Mouse (Mus musculus) embryonic facial prominence, embryonic 15.5 days (tissue): ENCODE data around the gene Zswim3. TPM values are rescaled to one million over a fixed set of nuclear protein-coding genes. Genes with fewer than 3 reads are reported as not detected.

Experiments
- ATAC-seq: fragments of 200-750 bp; cut with Nextera tagmentation; 2 replicates; pipeline ENCODE4 v1.8.0; 2017; ENCODE audit warnings: low read depth, moderate TSS enrichment; ENCODE audit not compliant: insufficient number of reproducible peaks, low FRiP score, low TSS enrichment
- H3K27ac ChIP-seq: fragments of 300-500 bp; sonication (generic); replicated peaks from 2 replicates; pipeline ENCODE4 v1.5.1; 2015; ENCODE audit warnings: mild to moderate bottlenecking, inconsistent platforms
- H3K27me3 ChIP-seq: fragments of 300-500 bp; sonication (generic); 2 replicates; pipeline ENCODE4 v1.6.1; 2015; ENCODE audit warnings: inconsistent platforms
- H3K36me3 ChIP-seq: fragments of 300-500 bp; sonication (generic); 2 replicates; pipeline ENCODE4 v1.6.1; 2015; ENCODE audit warnings: mild to moderate bottlenecking, inconsistent platforms
- H3K4me1 ChIP-seq: fragments of 300-500 bp; sonication (generic); 2 replicates; pipeline ENCODE4 v1.6.1; 2015; ENCODE audit warnings: inconsistent platforms
- H3K4me2 ChIP-seq: fragments of 300-500 bp; sonication (generic); replicated peaks from 2 replicates; pipeline ENCODE4 v1.6.1; 2015; ENCODE audit warnings: mild to moderate bottlenecking, inconsistent platforms
- H3K4me3 ChIP-seq: fragments of 300-500 bp; sonication (generic); replicated peaks from 2 replicates; pipeline ENCODE4 v1.5.1; 2015; ENCODE audit warnings: mild to moderate bottlenecking, inconsistent platforms
- H3K9ac ChIP-seq: fragments of 300-500 bp; sonication (generic); 2 replicates; pipeline ENCODE4 v1.6.1; 2015; ENCODE audit warnings: inconsistent platforms
- H3K9me3 ChIP-seq: fragments of 300-500 bp; sonication (generic); replicated peaks from 2 replicates; pipeline ENCODE4 v1.6.1; 2016; ENCODE audit warnings: inconsistent platforms
- WGBS: fragments of 180-500 bp; shearing (Covaris S2); methylation state at CpG from one replicate; pipeline ENCODE4 v1.1.7; 2015; 5-methylcytosine and 5-hydroxymethylcytosine counted together
- polyA plus RNA-seq: library from polyadenylated mRNA; unstranded; fragments of >200 nt; fragmentation: Nextera tagmentation; extraction: Ambion mirVana; gene quantifications from 2 replicates; pipeline ENCODE4 v1.2.1, GENCODE M21; 2015

Gene Zswim3
- polyA plus RNA-seq, 1 experiment from 2014 or later: 7.6 TPM

GRCm38 (mm10) chr2:164866741-164867551, 62.0 kb downstream of the Zswim3 start:
- 39% methylated on average over 16 of the region's 16 CpGs for WGBS
- H3K27me3 ChIP-seq: no peaks in the 10 kb centered on the region
- H3K9me3 ChIP-seq: no peaks in the 10 kb centered on the region
- H3K4me1 ChIP-seq: peaks cover 8% of the 10 kb centered on the region; the same call in 1 of the 2 replicates
- no peaks in the 10 kb centered on the region for H3K36me3 ChIP-seq
- H3K4me2 ChIP-seq: no peak overlapping the region
- H3K9ac ChIP-seq: no peak overlapping the region
- no peak; the same call in 1 of the 2 replicates for ATAC-seq
- peak overlapping the region; percentile 55 for H3K27ac ChIP-seq
- no peak overlapping the region for H3K4me3 ChIP-seq

DNA sequence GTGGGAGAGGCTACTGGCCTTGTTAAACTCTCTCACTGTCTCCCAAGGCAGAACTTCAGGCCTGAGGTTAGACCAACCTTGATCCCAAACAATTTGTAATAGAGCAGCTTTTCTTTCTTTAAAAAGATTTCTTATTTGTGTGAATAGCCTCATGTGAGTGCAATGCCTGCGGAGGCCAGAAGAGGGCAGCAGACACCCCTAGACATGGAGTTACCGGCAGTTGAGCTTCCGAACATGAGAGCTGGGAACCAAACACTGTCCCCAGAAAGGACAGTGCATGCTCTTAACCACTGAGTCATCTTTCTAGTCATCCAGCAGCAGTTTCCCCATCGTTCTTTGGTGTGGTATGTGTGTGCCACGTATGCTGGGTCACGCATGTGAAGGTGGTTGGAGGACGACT, 62.7 kb downstream of the Zswim3 start:
- no peak for ATAC-seq
- Histone ChIP-seq H3K9ac (no peak overlapping the region), H3K36me3 (no peaks in the 10 kb centered on the region), H3K27ac (peak overlapping the region; percentile 55; the same call in 1 of the 2 replicates), H3K4me2 (no peak overlapping the region), H3K4me3 (no peak overlapping the region), H3K4me1 (peaks cover 2% of the 10 kb centered on the region; the same call in 1 of the 2 replicates), H3K9me3 (no peaks in the 10 kb centered on the region), H3K27me3 (no peaks in the 10 kb centered on the region)
- WGBS: 88% methylated on average over 7 of the region's 7 CpGs

- H3K36me3 ChIP-seq: no peaks in the 10 kb centered on the region
- no peaks in the 10 kb centered on the region for H3K4me1 ChIP-seq
- no peak overlapping the region for H3K9ac ChIP-seq
- WGBS: 79% methylated on average over 7 of the region's 7 CpGs
- H3K9me3 ChIP-seq: no peaks in the 10 kb centered on the region
- no peak for ATAC-seq
- H3K4me2 ChIP-seq: no peak overlapping the region
- H3K27ac ChIP-seq: no peak overlapping the region
- H3K4me3 ChIP-seq: no peak overlapping the region
- H3K27me3 ChIP-seq: no peaks in the 10 kb centered on the region
These were observed 63.6 kb downstream of the Zswim3 start for GRCm38 (mm10) chr2:164868491-164868890.

Other genes starting within 250 kb of the Zswim3 start
- gene Wfdc2, start 242.7 kb upstream of the Zswim3 start, polyA plus RNA-seq: 47.5 and 73.4 TPM in 2 replicates
- not detected in 2 replicates for gene Spint3, start 231.6 kb upstream of the Zswim3 start, polyA plus RNA-seq
- 0.22 and 0.27 TPM in 2 replicates for gene Wfdc6a, start 219.7 kb upstream of the Zswim3 start, polyA plus RNA-seq
- not detected in 2 replicates for gene Eppin, start 211.5 kb upstream of the Zswim3 start, polyA plus RNA-seq
- gene Wfdc6b, start 191.6 kb upstream of the Zswim3 start, polyA plus RNA-seq: not detected in 2 replicates
- not detected in 2 replicates for gene Wfdc8, start 191.5 kb upstream of the Zswim3 start, polyA plus RNA-seq
- gene Wfdc16, start 166.3 kb upstream of the Zswim3 start, polyA plus RNA-seq: not detected in 2 replicates
- gene Wfdc10, start 149.1 kb upstream of the Zswim3 start, polyA plus RNA-seq: 1.5 and 2.8 TPM in 2 replicates
- not detected in 2 replicates for gene Wfdc9, start 148.5 kb upstream of the Zswim3 start, polyA plus RNA-seq
- gene Wfdc11, start 131.0 kb upstream of the Zswim3 start, polyA plus RNA-seq: not detected in 2 replicates
- 0.16 and 0.71 TPM in 2 replicates for gene Wfdc13, start 120.0 kb upstream of the Zswim3 start, polyA plus RNA-seq
- gene Spint4, start 106.6 kb upstream of the Zswim3 start, polyA plus RNA-seq: not detected in 2 replicates
- gene Spint5, start 89.8 kb upstream of the Zswim3 start, polyA plus RNA-seq: not detected in 2 replicates
- gene Wfdc3, start 59.2 kb upstream of the Zswim3 start, polyA plus RNA-seq: 2.2 and 3.2 TPM in 2 replicates
- gene Dnttip1, start 59.1 kb upstream of the Zswim3 start, polyA plus RNA-seq: 66.3 and 67.5 TPM in 2 replicates
- 297 and 302 TPM in 2 replicates for gene Ube2c, start 35.2 kb upstream of the Zswim3 start, polyA plus RNA-seq
- 383 and 528 TPM in 2 replicates for gene Tnnc2, start 25.1 kb upstream of the Zswim3 start, polyA plus RNA-seq
- gene Snx21, start 19.3 kb upstream of the Zswim3 start, polyA plus RNA-seq: 37.1 and 37.3 TPM in 2 replicates
- gene Acot8, start 216 bp upstream of the Zswim3 start, polyA plus RNA-seq: 20.7 and 20.9 TPM in 2 replicates
- gene Zswim1, start 17.6 kb downstream of the Zswim3 start, polyA plus RNA-seq: 18.2 and 20.1 TPM in 2 replicates
- gene Spata25, start 23.4 kb downstream of the Zswim3 start, polyA plus RNA-seq: not detected in 2 replicates
- gene Ctsa, start 27.8 kb downstream of the Zswim3 start, polyA plus RNA-seq: 174 and 175 TPM in 2 replicates
- 8.5 and 9.0 TPM in 2 replicates for gene Neurl2, start 28.4 kb downstream of the Zswim3 start, polyA plus RNA-seq
- gene Pltp, start 52.6 kb downstream of the Zswim3 start, polyA plus RNA-seq: 66.8 and 77.0 TPM in 2 replicates
- 65.7 and 74.8 TPM in 2 replicates for gene Pcif1, start 74.2 kb downstream of the Zswim3 start, polyA plus RNA-seq
- gene Zfp335, start 106.7 kb downstream of the Zswim3 start, polyA plus RNA-seq: 13.4 and 16.0 TPM in 2 replicates
- gene Mmp9, start 135.7 kb downstream of the Zswim3 start, polyA plus RNA-seq: 41.4 and 46.1 TPM in 2 replicates
- gene Slc12a5, start 155.7 kb downstream of the Zswim3 start, polyA plus RNA-seq: 0.72 and 0.85 TPM in 2 replicates
- gene Ncoa5, start 229.8 kb downstream of the Zswim3 start, polyA plus RNA-seq: 66.8 and 67.0 TPM in 2 replicates